ENCODE assay signal across 30 mouse cellular contexts in the genomic region with DNA sequence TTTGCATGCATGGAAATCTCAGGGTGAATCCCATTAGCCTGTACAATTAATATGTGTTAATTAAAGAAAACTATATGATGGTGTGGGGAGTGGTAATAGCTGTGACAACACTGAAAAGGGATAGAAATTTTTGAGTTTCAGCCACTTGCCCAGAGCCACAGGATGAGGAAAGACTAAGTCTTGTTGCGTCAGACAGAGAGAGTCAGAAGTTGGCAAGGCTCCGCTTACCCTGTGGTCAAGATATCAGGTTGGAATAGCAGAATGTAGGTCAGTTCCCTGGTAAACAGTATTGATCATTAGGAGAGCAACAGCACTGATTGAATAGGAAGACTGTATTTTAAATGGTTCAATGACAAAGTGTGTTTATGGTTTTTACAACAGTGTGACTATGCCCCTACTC. TPM values are rescaled to one million over a fixed set of nuclear protein-coding genes. Genes with fewer than 3 reads are reported as not detected.
A peak's percentile ranks its signal among the peaks of the same experiment; 100 is the strongest.
DNase-seq lines count a peak whose midpoint lies in the region; ATAC-seq and TF ChIP-seq lines count a peak whose summit lies in the region.
"Had no signal": no experiment of that assay in that cellular context is flagged by ENCODE, and none has a peak within 500 bp of the region (broad histone marks: within the 10 kb centered on the region; RNA-seq: fewer than 3 reads in every experiment).

No protein-coding gene starts in this region.

- no peak overlapping the region for H3K4me3 ChIP-seq in liver, embryonic 16.5 days (ENCODE audit: low read depth, low read length)
- no peak overlapping the region for H3K4me3 ChIP-seq in myocyte
- H3K4me3 ChIP-seq: erythroblast, embryonic 14.5 days; forebrain, embryonic 12.5 days; hindbrain, embryonic 12.5 days; midbrain, embryonic 10.5 days; midbrain, embryonic 15.5 days; neural tube, embryonic 12.5 days had no signal

- WGBS in liver, embryonic 16.5 days (ENCODE audit: insufficient replicate concordance), result 62% methylated on average over 2 of the region's 2 CpGs

- H3K9ac ChIP-seq in liver, embryonic 16.5 days (ENCODE audit: low read depth, low read length), result no peak overlapping the region
- H3K9ac ChIP-seq: forebrain, embryonic 12.5 days; hindbrain, embryonic 12.5 days; midbrain, embryonic 15.5 days; neural tube, embryonic 12.5 days had no signal

- H3ac ChIP-seq in myocyte (ENCODE audit: control insufficient read depth, insufficient read length), result no peak overlapping the region

- no peaks in the 10 kb centered on the region for H3K27me3 ChIP-seq in liver, embryonic 16.5 days (ENCODE audit: control insufficient read depth, insufficient read depth, low read depth, low read length)
- no peaks in the 10 kb centered on the region for H3K27me3 ChIP-seq in myocyte (ENCODE audit: control insufficient read depth, insufficient read depth, insufficient read length)
- H3K27me3 ChIP-seq: forebrain, embryonic 12.5 days; hindbrain, embryonic 12.5 days; midbrain, embryonic 15.5 days; neural tube, embryonic 12.5 days had no signal

- H3K27ac ChIP-seq in liver, embryonic 16.5 days (ENCODE audit: low read length), result 0 out of 2 replicates have a peak overlapping the region, but pooled peaks have one; percentile 3
- H3K27ac ChIP-seq: forebrain, embryonic 12.5 days; hindbrain, embryonic 12.5 days; macrophage; midbrain, embryonic 10.5 days; midbrain, embryonic 15.5 days; neural tube, embryonic 12.5 days had no signal

- peak; percentile 74; the same call in 1 of the 2 replicates for ATAC-seq in liver, embryonic 16.5 days (ENCODE audit: low read depth)
- ATAC-seq: intestine, embryonic 16.5 days; lung, postnatal 0 days; midbrain, embryonic 15.5 days had no signal

- no peaks in the 10 kb centered on the region for H3K79me2 ChIP-seq in myocyte (ENCODE audit: control insufficient read depth, insufficient read depth)

- no peak for TF ChIP-seq POLR2A in myocyte (IDR thresholded peaks at IDR 0.05; ENCODE audit: insufficient read length, low read depth)

- no peaks in the 10 kb centered on the region; the same call in 1 of the 2 replicates for H3K9me3 ChIP-seq in liver, embryonic 16.5 days (replicated peaks; ENCODE audit: control insufficient read depth, low read length)
- H3K9me3 ChIP-seq: forebrain, embryonic 12.5 days; hindbrain, embryonic 12.5 days; midbrain, embryonic 10.5 days; midbrain, embryonic 15.5 days; neural tube, embryonic 12.5 days had no signal

- DNase-seq in liver (no peak), NIH3T3 (ENCODE audit: low read depth) (peak; percentile 53)
- DNase-seq in fibroblast of lung, adult 2 months (ENCODE audit: low read depth), result peak; percentile 57
- DNase-seq in lung, postnatal 4 days, result no peak
- no peak for DNase-seq in urinary bladder, adult 18-20 months (ENCODE audit: low spot score in 2 of 2)
- DNase-seq: cerebellum, adult 11 months; cerebellum, adult 9-10 months; embryo, embryonic 11 days; gastrocnemius, postnatal 10 days; heart, postnatal 36 days; kidney, adult 8-10 months; kidney, postnatal 10 days; layer of hippocampus, postnatal 36 days; left cerebral cortex, postnatal 4 days; lung, adult 18-20 months; right cerebral cortex, postnatal 4 days; thymus, adult 2 months; thymus, postnatal 36 days had no signal

- H3K4me2 ChIP-seq in liver, embryonic 16.5 days (ENCODE audit: low read depth, low read length), result no peak overlapping the region
- no peak overlapping the region for H3K4me2 ChIP-seq in myocyte (ENCODE audit: low read depth)
- H3K4me2 ChIP-seq: forebrain, embryonic 12.5 days; heart, embryonic 11.5 days; hindbrain, embryonic 12.5 days; midbrain, embryonic 15.5 days; neural tube, embryonic 12.5 days had no signal

- no peaks in the 10 kb centered on the region for H3K4me1 ChIP-seq in liver, embryonic 16.5 days (ENCODE audit: control insufficient read depth, low read depth, low read length)
- H3K4me1 ChIP-seq: forebrain, embryonic 12.5 days; hindbrain, embryonic 12.5 days; midbrain, embryonic 10.5 days; neural tube, embryonic 12.5 days had no signal

- H3K36me3 ChIP-seq in liver, embryonic 16.5 days (ENCODE audit: control insufficient read depth, insufficient read depth), result no peaks in the 10 kb centered on the region
- H3K36me3 ChIP-seq in myocyte (ENCODE audit: control insufficient read depth, insufficient read depth), result no peaks in the 10 kb centered on the region
- H3K36me3 ChIP-seq: forebrain, embryonic 12.5 days; hindbrain, embryonic 12.5 days; midbrain, embryonic 10.5 days; midbrain, embryonic 15.5 days; neural tube, embryonic 12.5 days had no signal

TF ChIP-seq in myocyte, 11 proteins besides CTCF, POLR2A, EP300 and RAD21:
- no peak for TF ChIP-seq MYOG (IDR thresholded peaks at IDR 0.05; ENCODE audit: control insufficient read depth in 1 of 3, insufficient read depth in 1 of 3, insufficient read length in 2 of 3, low read depth in 2 of 3)
- no peak for TF ChIP-seq MAX (IDR thresholded peaks at IDR 0.05; ENCODE audit: low read depth)
- TF ChIP-seq TCF12 (IDR thresholded peaks at IDR 0.05; ENCODE audit: insufficient read depth, poor library complexity, severe bottlenecking), result no peak
- TF ChIP-seq SRF (IDR thresholded peaks at IDR 0.05; ENCODE audit: control insufficient read depth, insufficient read length, low read depth), result no peak
- no peak for TF ChIP-seq REST (IDR thresholded peaks at IDR 0.05; ENCODE audit: insufficient read depth, insufficient read length)
- TF ChIP-seq CEBPB (IDR thresholded peaks at IDR 0.05; ENCODE audit: insufficient read depth, poor library complexity, severe bottlenecking), result peak; percentile 91; the same call in 1 of the 2 replicates
- no peak for TF ChIP-seq E2F4 (IDR thresholded peaks at IDR 0.05; ENCODE audit: insufficient read depth)
TF ChIP-seq in myocyte: peak in this region for 1.

RNA-seq across cellular contexts. Expression of a gene that starts 42.1 kb away (rescaled TPM):
- polyA plus RNA-seq in liver, embryonic 16.5 days (2015; fragmentation: Nextera tagmentation; extraction: Ambion mirVana), result 9.8 and 10.9 TPM in 2 replicates
- polyA plus RNA-seq in myocyte (2012; fragmentation: generic; extraction: Trizol), result 2.1 TPM
- polyA plus RNA-seq: erythroblast, embryonic 14.5 days had no signal

RNA-seq across cellular contexts. Expression of a gene that starts 58.0 kb away (rescaled TPM):
- polyA plus RNA-seq in liver, embryonic 16.5 days (2015; fragmentation: Nextera tagmentation; extraction: Ambion mirVana), result 5.2 and 5.8 TPM in 2 replicates
- polyA plus RNA-seq in myocyte (2012; fragmentation: generic; extraction: Trizol), result 0.14 TPM
- polyA plus RNA-seq: erythroblast, embryonic 14.5 days; forebrain, embryonic 12.5 days; heart, embryonic 11.5 days; macrophage; midbrain, embryonic 10.5 days had no signal

Comparison
In these comparisons a context has a peak if more than half of its experiments do, and no peak if none do; other contexts are left out.
1. DNase-seq: peak in NIH3T3 (single experiment) and fibroblast of lung, adult 2 months (single experiment); none in liver (single experiment), lung, postnatal 4 days (0 of 2) and urinary bladder, adult 18-20 months (0 of 2).